Mouse (Mus musculus) cerebral cortex, adult 2 months (tissue): ENCODE measurements around the gene Mpp6.

Source experiments
- WGBS: fragments of 180-500 bp; shearing (Covaris S2); methylation state at CpG from one replicate; pipeline ENCODE4 v1.1.7; 2018; 5-methylcytosine and 5-hydroxymethylcytosine counted together

The Mpp6 gene

GRCm38 (mm10) chr6:50239902-50240301 is 129.9 kb downstream of the Mpp6 start:
- WGBS = 97% methylated on average over 2 of the region's 2 CpGs

- 86% methylated on average over 5 of the region's 5 CpGs for whole genome bisulfite sequencing
Measured at GRCm38 (mm10) chr6:50240437-50240836, 130.4 kb downstream of the Mpp6 start.

DNA sequence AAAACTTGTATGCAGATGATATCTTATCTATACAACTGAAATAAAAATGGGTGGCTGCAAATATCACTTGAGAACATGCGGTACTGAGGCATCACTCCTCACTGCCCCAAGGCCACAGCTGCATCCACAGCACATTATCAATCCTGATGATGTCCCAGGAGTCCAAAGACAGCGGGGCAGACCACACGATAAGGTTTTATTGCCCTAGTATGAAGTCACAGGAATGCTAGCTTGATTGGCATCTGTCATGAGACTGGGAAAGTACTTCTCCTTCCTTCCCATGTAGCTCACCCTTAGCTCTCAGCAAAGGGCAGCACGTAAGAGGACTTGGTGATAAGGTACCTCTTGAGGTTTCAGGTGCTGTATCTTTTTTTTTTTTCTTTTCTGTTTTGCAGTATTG is 134.1 kb downstream of the Mpp6 start:
- WGBS = 93% methylated on average over 4 of the region's 4 CpGs

- 74% methylated on average over 4 of the region's 4 CpGs for WGBS
Measured at GRCm38 (mm10) chr6:50244967-50245366, 134.9 kb downstream of the Mpp6 start.

GRCm38 (mm10) chr6:50247356-50247755 is 137.3 kb downstream of the Mpp6 start:
- 83% methylated on average over 2 of the region's 2 CpGs for WGBS

DNA sequence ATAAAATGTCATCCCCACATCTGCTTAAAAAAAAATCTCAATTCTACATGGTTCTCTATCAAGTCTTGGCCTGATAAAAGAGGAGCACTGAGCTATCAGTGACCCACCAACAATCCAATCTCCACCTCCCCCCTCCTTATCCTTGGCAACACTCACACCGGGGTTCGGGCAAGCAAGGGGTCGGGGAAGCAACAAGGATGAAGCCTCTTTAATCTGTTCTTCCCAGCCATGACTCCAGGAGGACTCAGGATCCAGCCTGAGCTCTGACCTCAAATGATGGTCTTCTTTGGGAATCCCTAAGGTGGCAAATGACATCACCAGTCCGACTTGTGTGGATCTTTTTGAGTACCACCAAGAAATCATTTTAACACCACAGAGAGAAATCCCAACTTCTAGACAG is 137.8 kb downstream of the Mpp6 start:
- 92% methylated on average over 4 of the region's 4 CpGs for WGBS
